In genomic region chr11:74522487-74523209, GRCm38 (mm10) we compare ENCODE assay signal across 8 mouse cellular contexts.
DNase-seq lines count a peak whose midpoint lies in the region; ATAC-seq lines count a peak whose summit lies in the region.

No protein-coding gene starts in this region.

- H3K27me3 ChIP-seq in embryonic facial prominence, embryonic 12.5 days: peaks cover 40% of the 10 kb centered on the region
- peaks cover 14% of the 10 kb centered on the region for H3K27me3 ChIP-seq in heart, embryonic 16.5 days (ENCODE audit: control insufficient read depth, insufficient read depth, low read length)

- ATAC-seq in embryonic facial prominence, embryonic 12.5 days (ENCODE audit: insufficient number of reproducible peaks, insufficient read depth, low FRiP score, low TSS enrichment): peak; percentile 73
- ATAC-seq in heart, embryonic 16.5 days (replicated peaks; ENCODE audit: extremely low read depth, insufficient read depth, low FRiP score): peak; percentile 78

- peak; percentile 25 for DNase-seq in 3T3-L1 (ENCODE audit: low read depth, low spot score)
- DNase-seq in ZHBTc4 (ENCODE audit: low read depth, low spot score): peak; percentile 72
- peak; percentile 79 to 95 for DNase-seq in kidney, postnatal 25 days
- DNase-seq in lung, postnatal 14 days: peak; percentile 61
- peak; percentile 71 for DNase-seq in retina, postnatal 1 day
- peak; percentile 71 for DNase-seq in urinary bladder, adult 2 months (ENCODE audit: low spot score)

- H3K4me3 ChIP-seq in embryonic facial prominence, embryonic 12.5 days: peak overlapping the region; percentile 66
- H3K4me3 ChIP-seq in heart, embryonic 16.5 days (ENCODE audit: low read length): peak overlapping the region; percentile 75

- WGBS in embryonic facial prominence, embryonic 12.5 days: under 1% methylated on average over 78 of the region's 87 CpGs
- under 1% methylated on average over 78 of the region's 87 CpGs for WGBS in heart, embryonic 16.5 days

- H3K9ac ChIP-seq in embryonic facial prominence, embryonic 12.5 days: peak overlapping the region; percentile 63
- H3K9ac ChIP-seq in heart, embryonic 16.5 days (ENCODE audit: low read length): peak overlapping the region; percentile 73

- H3K27ac ChIP-seq in embryonic facial prominence, embryonic 12.5 days: no peak overlapping the region
- H3K27ac ChIP-seq in heart, embryonic 16.5 days (ENCODE audit: low read length): peak overlapping the region; percentile 66

- no peaks in the 10 kb centered on the region for H3K9me3 ChIP-seq in embryonic facial prominence, embryonic 12.5 days
- H3K9me3 ChIP-seq in heart, embryonic 16.5 days (replicated peaks; ENCODE audit: control insufficient read depth, low read length): no peaks in the 10 kb centered on the region

- H3K4me1 ChIP-seq in embryonic facial prominence, embryonic 12.5 days: peaks cover 26% of the 10 kb centered on the region
- peaks cover 31% of the 10 kb centered on the region for H3K4me1 ChIP-seq in heart, embryonic 16.5 days (ENCODE audit: control insufficient read depth, insufficient read depth, low read length)

- H3K36me3 ChIP-seq in embryonic facial prominence, embryonic 12.5 days: no peaks in the 10 kb centered on the region
- no peaks in the 10 kb centered on the region for H3K36me3 ChIP-seq in heart, embryonic 16.5 days (ENCODE audit: control insufficient read depth, insufficient read depth)

- peak overlapping the region; percentile 92 for H3K4me2 ChIP-seq in embryonic facial prominence, embryonic 12.5 days (replicated peaks)
- peak overlapping the region; percentile 98 for H3K4me2 ChIP-seq in heart, embryonic 16.5 days (ENCODE audit: low read depth, low read length)

Comparison
In these comparisons a context has a peak if more than half of its experiments do, and no peak if none do; other contexts are left out.
1. DNase-seq: peak in every context shown above with its lines; median percentile 87 in kidney, postnatal 25 days; 72 in ZHBTc4; 71 in retina, postnatal 1 day; 71 in urinary bladder, adult 2 months; 61 in lung, postnatal 14 days; 25 in 3T3-L1.